Mouse (Mus musculus): ENCODE data around the gene Angptl7.

The Angptl7 gene

GRCm38 (mm10) chr4:148455477-148456025 is 44.7 kb downstream of the Angptl7 start:
- DNase-seq (ENCODE audit: low spot score in 2 of 2): no peak

- DNase-seq (ENCODE audit: low spot score in 2 of 2): no peak
Observed at GRCm38 (mm10) chr4:148453707-148454106, 46.6 kb downstream of the Angptl7 start.

- DNase-seq (ENCODE audit: low spot score in 2 of 2): peak in 1 of 2 experiments; percentile 15
Observed at GRCm38 (mm10) chr4:148448853-148449245, 51.4 kb downstream of the Angptl7 start.

GRCm38 (mm10) chr4:148448179-148448852 is 51.9 kb downstream of the Angptl7 start, which contains the start of gene Mtor:
Mtor (plus strand) TSS chr4:148448611.
- peak; percentile 95 to 97 for DNase-seq (ENCODE audit: low spot score in 2 of 2)

Data from right cerebral cortex, adult 2 months (tissue).